Mouse (Mus musculus): Measurements from ENCODE around the gene Meaf6. TPM values are rescaled to one million over a fixed set of nuclear protein-coding genes. Genes with fewer than 3 reads are reported as not detected.
A peak's percentile ranks its signal among the peaks of the same experiment; 100 is the strongest.

Meaf6 gene
- 9.5 and 14.2 TPM in 2 replicates for polyA plus RNA-seq (2012; rRNA removed)

GRCm38 (mm10) chr4:125084403-125085345 lies at the start of gene Meaf6:
TSS of gene Meaf6 (plus strand) at chr4:125085134.
- peak; percentile 94 for DNase-seq
- peaks cover 7% of the 10 kb centered on the region for H3K4me1 ChIP-seq (ENCODE audit: control insufficient read depth, insufficient read depth, low read length)
- H3K4me3 ChIP-seq (replicated peaks; ENCODE audit: extremely low read depth, low read depth, low read length): peak within 1 kb of the TSS; percentile 99
- TF ChIP-seq CTCF (IDR thresholded peaks at IDR 0.05; ENCODE audit: insufficient read depth, low read length) (peak; percentile 35), POLR2A (IDR thresholded peaks at IDR 0.05; ENCODE audit: borderline replicate concordance, extremely low read depth, low read depth, low read length) (0 out of 2 replicates have a peak, but pooled peaks have one; percentile 60)
- 3% methylated on average over 59 of the region's 63 CpGs for WGBS

- DNase-seq: no peak
- TF ChIP-seq CTCF (IDR thresholded peaks at IDR 0.05; ENCODE audit: insufficient read depth, low read length): no peak
- no peak for TF ChIP-seq POLR2A (IDR thresholded peaks at IDR 0.05; ENCODE audit: borderline replicate concordance, extremely low read depth, low read depth, low read length)
- no peaks in the 10 kb centered on the region for H3K4me1 ChIP-seq (ENCODE audit: control insufficient read depth, insufficient read depth, low read length)
- H3K4me3 ChIP-seq (replicated peaks; ENCODE audit: extremely low read depth, low read depth, low read length): no peak overlapping the region
- 73% methylated on average over 7 of the region's 7 CpGs for WGBS
Observed at GRCm38 (mm10) chr4:125044454-125044853, 40.5 kb upstream of the Meaf6 start.

- 79% methylated on average over 9 of the region's 9 CpGs for WGBS
- H3K4me3 ChIP-seq (replicated peaks; ENCODE audit: extremely low read depth, low read depth, low read length): no peak overlapping the region
- no peaks in the 10 kb centered on the region for H3K4me1 ChIP-seq (ENCODE audit: control insufficient read depth, insufficient read depth, low read length)
- no peak for DNase-seq
- no peak for TF ChIP-seq CTCF (IDR thresholded peaks at IDR 0.05; ENCODE audit: insufficient read depth, low read length)
- TF ChIP-seq POLR2A (IDR thresholded peaks at IDR 0.05; ENCODE audit: borderline replicate concordance, extremely low read depth, low read depth, low read length): no peak
Observed at GRCm38 (mm10) chr4:125055385-125055784, 29.5 kb upstream of the Meaf6 start.

GRCm38 (mm10) chr4:125056476-125056875 lies 28.5 kb upstream of the Meaf6 start:
- no peaks in the 10 kb centered on the region for H3K4me1 ChIP-seq (ENCODE audit: control insufficient read depth, insufficient read depth, low read length)
- H3K4me3 ChIP-seq (replicated peaks; ENCODE audit: extremely low read depth, low read depth, low read length): no peak overlapping the region
- WGBS: 86% methylated on average over 4 of the region's 4 CpGs
- TF ChIP-seq CTCF (IDR thresholded peaks at IDR 0.05; ENCODE audit: insufficient read depth, low read length) (no peak), POLR2A (IDR thresholded peaks at IDR 0.05; ENCODE audit: borderline replicate concordance, extremely low read depth, low read depth, low read length) (no peak)
- DNase-seq: no peak

- WGBS: 38% methylated on average over 3 of the region's 3 CpGs
- Histone ChIP-seq H3K4me1 (ENCODE audit: control insufficient read depth, insufficient read depth, low read length) (no peaks in the 10 kb centered on the region), H3K4me3 (replicated peaks; ENCODE audit: extremely low read depth, low read depth, low read length) (no peak overlapping the region)
- DNase-seq: no peak
- TF ChIP-seq CTCF (IDR thresholded peaks at IDR 0.05; ENCODE audit: insufficient read depth, low read length) (no peak), POLR2A (IDR thresholded peaks at IDR 0.05; ENCODE audit: borderline replicate concordance, extremely low read depth, low read depth, low read length) (no peak)
Observed at GRCm38 (mm10) chr4:125057273-125057672, 27.7 kb upstream of the Meaf6 start.

- DNase-seq: no peak
- 52% methylated on average over 5 of the region's 5 CpGs for WGBS
- no peak overlapping the region for H3K4me3 ChIP-seq (replicated peaks; ENCODE audit: extremely low read depth, low read depth, low read length)
- no peaks in the 10 kb centered on the region for H3K4me1 ChIP-seq (ENCODE audit: control insufficient read depth, insufficient read depth, low read length)
- TF ChIP-seq CTCF (IDR thresholded peaks at IDR 0.05; ENCODE audit: insufficient read depth, low read length) (no peak), POLR2A (IDR thresholded peaks at IDR 0.05; ENCODE audit: borderline replicate concordance, extremely low read depth, low read depth, low read length) (no peak)
Observed at GRCm38 (mm10) chr4:125058033-125058432, 26.9 kb upstream of the Meaf6 start.

GRCm38 (mm10) chr4:125059025-125059424 lies 25.9 kb upstream of the Meaf6 start:
- TF ChIP-seq POLR2A (IDR thresholded peaks at IDR 0.05; ENCODE audit: borderline replicate concordance, extremely low read depth, low read depth, low read length) (no peak), CTCF (IDR thresholded peaks at IDR 0.05; ENCODE audit: insufficient read depth, low read length) (peak; percentile 91)
- H3K4me3 ChIP-seq (replicated peaks; ENCODE audit: extremely low read depth, low read depth, low read length): no peak overlapping the region
- DNase-seq: peak; percentile 51
- H3K4me1 ChIP-seq (ENCODE audit: control insufficient read depth, insufficient read depth, low read length): no peaks in the 10 kb centered on the region
- WGBS: 6% methylated on average over 8 of the region's 8 CpGs

- Histone ChIP-seq H3K4me3 (replicated peaks; ENCODE audit: extremely low read depth, low read depth, low read length) (no peak overlapping the region), H3K4me1 (ENCODE audit: control insufficient read depth, insufficient read depth, low read length) (0 out of 2 replicates have a peak, but pooled peaks cover 4% of the 10 kb centered on the region)
- WGBS: 60% methylated on average over 8 of the region's 8 CpGs
- no peak for TF ChIP-seq CTCF (IDR thresholded peaks at IDR 0.05; ENCODE audit: insufficient read depth, low read length)
- no peak for TF ChIP-seq POLR2A (IDR thresholded peaks at IDR 0.05; ENCODE audit: borderline replicate concordance, extremely low read depth, low read depth, low read length)
- DNase-seq: no peak
Observed at GRCm38 (mm10) chr4:125063829-125064228, 21.1 kb upstream of the Meaf6 start.

- WGBS: 2% methylated on average over 26 of the region's 26 CpGs
- no peak for TF ChIP-seq POLR2A (IDR thresholded peaks at IDR 0.05; ENCODE audit: borderline replicate concordance, extremely low read depth, low read depth, low read length)
- TF ChIP-seq CTCF (IDR thresholded peaks at IDR 0.05; ENCODE audit: insufficient read depth, low read length): no peak
- peak within 1 kb of the TSS; percentile 69 for H3K4me3 ChIP-seq (replicated peaks; ENCODE audit: extremely low read depth, low read depth, low read length)
- DNase-seq: peak; percentile 60
- H3K4me1 ChIP-seq (ENCODE audit: control insufficient read depth, insufficient read depth, low read length): 0 out of 2 replicates have a peak, but pooled peaks cover 4% of the 10 kb centered on the region
Observed at GRCm38 (mm10) chr4:125065517-125066307, 19.2 kb upstream of the Meaf6 start, which contains the start of gene Dnali1. TSS of gene Dnali1 (minus strand) at chr4:125065703.
